Mouse (Mus musculus): ENCODE data around the gene Wbp2. TPM values are rescaled to one million over a fixed set of nuclear protein-coding genes. Genes with fewer than 3 reads are reported as not detected.

The Wbp2 gene
- polyA plus RNA-seq, 1 experiment from 2014 or later, result 138 TPM

GRCm38 (mm10) chr11:116042372-116043138 lies 44.2 kb downstream of the Wbp2 start:
- ATAC-seq (ENCODE audit: extremely low read depth, insufficient number of reproducible peaks, low FRiP score, low TSS enrichment), result no peak
- Histone ChIP-seq H3K36me3 (peaks cover 92% of the 10 kb centered on the region), H3K4me3 (no peak overlapping the region), H3K9me3 (no peaks in the 10 kb centered on the region), H3K4me2 (no peak overlapping the region), H3K9ac (no peak overlapping the region), H3K27me3 (replicated peaks) (no peaks in the 10 kb centered on the region), H3K27ac (replicated peaks) (no peak overlapping the region), H3K4me1 (peaks cover 10% of the 10 kb centered on the region)
- WGBS, result 80% methylated on average over 5 of the region's 5 CpGs

- peaks cover 85% of the 10 kb centered on the region for H3K36me3 ChIP-seq
Measured at GRCm38 (mm10) chr11:116041833-116042232, 45.0 kb downstream of the Wbp2 start.

GRCm38 (mm10) chr11:116040593-116040992 lies 46.2 kb downstream of the Wbp2 start:
- no peak overlapping the region for H3K27ac ChIP-seq (replicated peaks)
- 58% methylated on average over 6 of the region's 6 CpGs for WGBS
- no peak overlapping the region; the same call in 1 of the 2 replicates for H3K9ac ChIP-seq
- no peaks in the 10 kb centered on the region for H3K27me3 ChIP-seq (replicated peaks)
- H3K4me2 ChIP-seq, result no peak overlapping the region
- peaks cover 78% of the 10 kb centered on the region for H3K36me3 ChIP-seq
- no peaks in the 10 kb centered on the region for H3K9me3 ChIP-seq
- ATAC-seq (ENCODE audit: extremely low read depth, insufficient number of reproducible peaks, low FRiP score, low TSS enrichment), result no peak
- peaks cover 10% of the 10 kb centered on the region for H3K4me1 ChIP-seq
- H3K4me3 ChIP-seq, result no peak overlapping the region

More at GRCm38 (mm10) chr11:116041833-116042232, 45.0 kb downstream of the Wbp2 start:
- Histone ChIP-seq H3K9me3 (no peaks in the 10 kb centered on the region), H3K27me3 (replicated peaks) (no peaks in the 10 kb centered on the region), H3K4me1 (peaks cover 10% of the 10 kb centered on the region), H3K4me2 (no peak overlapping the region), H3K9ac (no peak overlapping the region), H3K27ac (replicated peaks) (no peak overlapping the region), H3K4me3 (no peak overlapping the region)
- 97% methylated on average over 2 of the region's 2 CpGs for WGBS
- ATAC-seq (ENCODE audit: extremely low read depth, insufficient number of reproducible peaks, low FRiP score, low TSS enrichment), result no peak

- ATAC-seq (ENCODE audit: extremely low read depth, insufficient number of reproducible peaks, low FRiP score, low TSS enrichment), result no peak
- no peak overlapping the region for H3K4me2 ChIP-seq
- H3K27ac ChIP-seq (replicated peaks), result no peak overlapping the region
- no peaks in the 10 kb centered on the region for H3K27me3 ChIP-seq (replicated peaks)
- no peak overlapping the region for H3K4me3 ChIP-seq
- peaks cover 73% of the 10 kb centered on the region for H3K36me3 ChIP-seq
- 92% methylated on average over 9 of the region's 9 CpGs for WGBS
- peaks cover 13% of the 10 kb centered on the region for H3K4me1 ChIP-seq
- H3K9ac ChIP-seq, result no peak overlapping the region
- H3K9me3 ChIP-seq, result no peaks in the 10 kb centered on the region
Measured at GRCm38 (mm10) chr11:116037826-116038225, 49.0 kb downstream of the Wbp2 start.

GRCm38 (mm10) chr11:116036671-116037070 lies 50.1 kb downstream of the Wbp2 start:
- WGBS, result 89% methylated on average over 3 of the region's 3 CpGs

GRCm38 (mm10) chr11:116034584-116034983 lies 52.2 kb downstream of the Wbp2 start:
- Histone ChIP-seq H3K36me3 (peaks cover 48% of the 10 kb centered on the region), H3K27me3 (replicated peaks) (no peaks in the 10 kb centered on the region), H3K4me1 (peaks cover 23% of the 10 kb centered on the region), H3K27ac (replicated peaks) (no peak overlapping the region), H3K9me3 (no peaks in the 10 kb centered on the region), H3K4me2 (no peak overlapping the region), H3K4me3 (no peak overlapping the region), H3K9ac (no peak overlapping the region)
- WGBS, result 90% methylated on average over 6 of the region's 6 CpGs
- ATAC-seq (ENCODE audit: extremely low read depth, insufficient number of reproducible peaks, low FRiP score, low TSS enrichment), result no peak

More at GRCm38 (mm10) chr11:116036671-116037070, 50.1 kb downstream of the Wbp2 start:
- H3K4me1 ChIP-seq, result peaks cover 23% of the 10 kb centered on the region
- no peak overlapping the region for H3K9ac ChIP-seq
- H3K4me2 ChIP-seq, result no peak overlapping the region
- no peak for ATAC-seq (ENCODE audit: extremely low read depth, insufficient number of reproducible peaks, low FRiP score, low TSS enrichment)
- H3K36me3 ChIP-seq, result peaks cover 64% of the 10 kb centered on the region
- H3K4me3 ChIP-seq, result no peak overlapping the region
- no peaks in the 10 kb centered on the region for H3K27me3 ChIP-seq (replicated peaks)
- no peaks in the 10 kb centered on the region for H3K9me3 ChIP-seq
- H3K27ac ChIP-seq (replicated peaks), result no peak overlapping the region

- WGBS, result 27% methylated on average over 14 of the region's 14 CpGs
- H3K4me1 ChIP-seq, result peaks cover 30% of the 10 kb centered on the region
- ATAC-seq (ENCODE audit: extremely low read depth, insufficient number of reproducible peaks, low FRiP score, low TSS enrichment), result no peak
Measured at GRCm38 (mm10) chr11:116030898-116031845, 55.6 kb downstream of the Wbp2 start.

GRCm38 (mm10) chr11:116030088-116030897 lies 56.5 kb downstream of the Wbp2 start, which contains the start of gene Unk:
Unk (plus strand) TSS chr11:116030322.
- H3K9ac ChIP-seq, result peak within 1 kb of the TSS; percentile 92
- peaks cover 20% of the 10 kb centered on the region for H3K36me3 ChIP-seq
- H3K27me3 ChIP-seq (replicated peaks), result no peaks in the 10 kb centered on the region
- peak within 1 kb of the TSS; percentile 64 for H3K4me3 ChIP-seq
- WGBS, result under 1% methylated on average over 65 of the region's 67 CpGs
- peak; percentile 92 for ATAC-seq (ENCODE audit: extremely low read depth, insufficient number of reproducible peaks, low FRiP score, low TSS enrichment)
- peak within 1 kb of the TSS; percentile 99 for H3K27ac ChIP-seq (replicated peaks)
- peaks cover 30% of the 10 kb centered on the region for H3K4me1 ChIP-seq
- no peaks in the 10 kb centered on the region for H3K9me3 ChIP-seq
- H3K4me2 ChIP-seq, result peak within 1 kb of the TSS; percentile 87

More at GRCm38 (mm10) chr11:116030898-116031845, 55.6 kb downstream of the Wbp2 start:
- peak overlapping the region; percentile 64 for H3K4me3 ChIP-seq
- peaks cover 25% of the 10 kb centered on the region for H3K36me3 ChIP-seq
- peak overlapping the region; percentile 92 for H3K9ac ChIP-seq
- H3K9me3 ChIP-seq, result no peaks in the 10 kb centered on the region
- H3K4me2 ChIP-seq, result peak overlapping the region; percentile 87
- no peaks in the 10 kb centered on the region for H3K27me3 ChIP-seq (replicated peaks)
- peak overlapping the region; percentile 99 for H3K27ac ChIP-seq (replicated peaks)

- Histone ChIP-seq H3K4me2 (peak overlapping the region; percentile 87), H3K27me3 (replicated peaks) (no peaks in the 10 kb centered on the region), H3K9me3 (no peaks in the 10 kb centered on the region), H3K27ac (replicated peaks) (peak overlapping the region; percentile 53), H3K4me1 (peaks cover 30% of the 10 kb centered on the region), H3K36me3 (peaks cover 13% of the 10 kb centered on the region), H3K9ac (peak overlapping the region; percentile 75), H3K4me3 (peak overlapping the region; percentile 64)
- 66% methylated on average over 6 of the region's 6 CpGs for WGBS
- no peak for ATAC-seq (ENCODE audit: extremely low read depth, insufficient number of reproducible peaks, low FRiP score, low TSS enrichment)
Measured at GRCm38 (mm10) chr11:116029086-116029865, 57.5 kb downstream of the Wbp2 start.

Data from heart, embryonic 13.5 days (tissue).